ENCODE assay signal across 22 mouse cellular contexts in genomic region chr6:86232367-86232766, GRCm38 (mm10). TPM values are rescaled to one million over a fixed set of nuclear protein-coding genes. Genes with fewer than 3 reads are reported as not detected.
"Had no signal": no experiment of that assay in that cellular context is flagged by ENCODE, and none has a peak within 500 bp of the region (broad histone marks: within the 10 kb centered on the region; RNA-seq: fewer than 3 reads in every experiment).

No protein-coding gene starts in this region.

- DNase-seq: liver, postnatal 0 days; lung, adult 2 months; lung, postnatal 14 days; midbrain, embryonic 14.5 days; retina, postnatal 1 day; right cerebral cortex, adult 18-20 months; right cerebral cortex, postnatal 25 days; right cerebral cortex, postnatal 4 days; spleen, adult 18-20 months; thymus, adult 2 months; thymus, postnatal 25 days; thymus, postnatal 4 days had no signal

- H3K9me3 ChIP-seq: liver, embryonic 15.5 days; lung, embryonic 15.5 days; midbrain, embryonic 12.5 days; neural tube, embryonic 13.5 days; neural tube, embryonic 15.5 days had no signal

- ATAC-seq: liver, postnatal 0 days; lung, postnatal 0 days; midbrain, embryonic 16.5 days had no signal

- H3K4me2 ChIP-seq: liver, embryonic 15.5 days; lung, embryonic 15.5 days; midbrain, embryonic 12.5 days; neural tube, embryonic 13.5 days; neural tube, embryonic 15.5 days had no signal

- H3K36me3 ChIP-seq: liver, embryonic 15.5 days; lung, embryonic 15.5 days; midbrain, embryonic 12.5 days; neural tube, embryonic 13.5 days; neural tube, embryonic 15.5 days had no signal

- H3K27ac ChIP-seq: liver, embryonic 15.5 days; lung, embryonic 15.5 days; macrophage; midbrain, embryonic 12.5 days; neural tube, embryonic 13.5 days; neural tube, embryonic 15.5 days had no signal

- H3K27me3 ChIP-seq: liver, embryonic 15.5 days; lung, embryonic 15.5 days; neural tube, embryonic 13.5 days; neural tube, embryonic 15.5 days had no signal

- H3K4me3 ChIP-seq: liver, embryonic 15.5 days; lung, embryonic 15.5 days; midbrain, embryonic 12.5 days; myocyte; neural tube, embryonic 13.5 days; neural tube, embryonic 15.5 days had no signal

- H3K9ac ChIP-seq: liver, embryonic 15.5 days; liver, postnatal 0 days; lung, embryonic 15.5 days; midbrain, embryonic 12.5 days; neural tube, embryonic 13.5 days; neural tube, embryonic 15.5 days had no signal

- H3K4me1 ChIP-seq: midbrain, embryonic 12.5 days; neural tube, embryonic 13.5 days had no signal

RNA-seq across cellular contexts. Expression of gene Tgfa, which starts 37.3 kb away (rescaled TPM):
- total RNA-seq: megakaryocyte, adult 5-6 weeks had no signal
- polyA plus RNA-seq: macrophage had no signal
